Mouse (Mus musculus) bone marrow macrophage, adult 2 months (primary cell): ENCODE data around the gene Olfr1036.

ENCODE experiments used
- CTCF ChIP-seq: IDR thresholded peaks from 2 replicates; pipeline ENCODE4 v1.5.1; 2012; ENCODE audit warnings: low read depth, mild to moderate bottlenecking, low read length, moderate library complexity
- POLR2A ChIP-seq: IDR thresholded peaks from 2 replicates; pipeline ENCODE4 v1.6.1; 2012; ENCODE audit warnings: mild to moderate bottlenecking, low read depth, low read length, borderline replicate concordance

DNA sequence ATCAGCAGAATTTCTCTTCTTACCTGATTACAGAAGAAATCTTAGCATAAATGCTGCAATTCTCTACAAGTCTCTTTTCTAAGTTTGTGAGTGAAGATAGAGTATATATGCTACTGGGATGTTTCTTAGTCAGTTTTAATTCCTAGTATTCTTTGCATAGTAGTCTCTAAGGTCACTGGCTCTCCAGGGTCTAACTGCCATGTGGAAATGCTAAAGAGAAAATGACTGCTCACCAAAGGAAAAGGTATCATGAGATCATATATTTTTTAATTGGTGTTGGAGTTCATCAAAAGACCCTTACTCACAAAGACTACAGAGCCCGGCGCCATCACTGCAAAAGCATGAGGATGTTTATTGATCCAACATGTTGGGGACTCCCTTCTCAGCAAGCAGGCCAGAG lies 13.5 kb downstream of the Olfr1036 start, which contains the start of gene Olfr1037:
- TF ChIP-seq CTCF (no peak), POLR2A (no peak)
